Mouse (Mus musculus) cerebellum, adult 2 months (tissue): ENCODE data around the gene Dcst1. TPM values are rescaled to one million over a fixed set of nuclear protein-coding genes. Genes with fewer than 3 reads are reported as not detected.

Experiments
- DNase-seq, 2 experiments: peaks; one replicate each; pipeline ENCODE4 v3.0.0; 2021
- H3K27ac ChIP-seq: fragments of 200-500 bp; 2 replicates; pipeline ENCODE4 v1.5.1; 2012; ENCODE audit warnings: low read length, control low read depth, inconsistent platforms; ENCODE audit not compliant: insufficient read depth
- H3K27me3 ChIP-seq: fragments of 200-500 bp; 2 replicates; pipeline ENCODE4 v1.6.1; 2012; ENCODE audit warnings: inconsistent platforms, mild to moderate bottlenecking, low read length, moderate library complexity; ENCODE audit not compliant: control insufficient read depth, insufficient read depth
- H3K4me1 ChIP-seq: fragments of 200-500 bp; 2 replicates; pipeline ENCODE4 v1.6.1; 2011; ENCODE audit warnings: low read length; ENCODE audit not compliant: control insufficient read depth, insufficient read depth
- H3K4me3 ChIP-seq: fragments of 200-500 bp; replicated peaks from 2 replicates; pipeline ENCODE3; 2011; ENCODE audit warnings: mild to moderate bottlenecking, low read depth, low read length, control low read depth; ENCODE audit not compliant: insufficient read depth
- CTCF ChIP-seq: fragments of 200-500 bp; IDR thresholded peaks from 2 replicates; pipeline ENCODE4 v1.5.1; 2011; ENCODE audit warnings: low read depth, mild to moderate bottlenecking, control low read depth, low read length, moderate library complexity, borderline replicate concordance; ENCODE audit not compliant: insufficient read depth
- POLR2A ChIP-seq: fragments of 200-500 bp; IDR thresholded peaks from 2 replicates; pipeline ENCODE4 v1.6.1; 2011; ENCODE audit warnings: low read length, control low read depth, borderline replicate concordance; ENCODE audit not compliant: insufficient read depth
- WGBS: fragments of 180-500 bp; shearing (Covaris S2); methylation state at CpG from one replicate; pipeline ENCODE4 v1.1.7; 2018; 5-methylcytosine and 5-hydroxymethylcytosine counted together
- polyA plus RNA-seq: library from polyadenylated mRNA; depleted of rRNA; stranded (reverse); fragments of >200 nt; gene quantifications from 2 replicates; pipeline ENCODE4 v1.2.3, GENCODE M21; 2012

Gene Dcst1
- polyA plus RNA-seq, 1 experiment: 0.10 TPM

- H3K27ac ChIP-seq: no peak overlapping the region
- peak overlapping the region; percentile 97 for H3K4me3 ChIP-seq
- peaks cover 1% of the 10 kb centered on the region; the same call in 1 of the 2 replicates for H3K4me1 ChIP-seq
- H3K27me3 ChIP-seq: no peaks in the 10 kb centered on the region
- peak; percentile 74 to 75 for DNase-seq
- TF ChIP-seq CTCF: peak; percentile 83
- TF ChIP-seq POLR2A: no peak
- WGBS: 2% methylated on average over 43 of the region's 44 CpGs
Observed at GRCm38 (mm10) chr3:89395806-89396653, 31.0 kb upstream of the Dcst1 start.

- H3K27ac ChIP-seq: peak overlapping the region; percentile 0; the same call in 1 of the 2 replicates
Observed at GRCm38 (mm10) chr3:89395419-89395805, 30.4 kb upstream of the Dcst1 start.

GRCm38 (mm10) chr3:89394894-89395256 lies 29.8 kb upstream of the Dcst1 start:
- DNase-seq: peak in 1 of 2 experiments; percentile 90
- under 1% methylated on average over 10 of the region's 12 CpGs for WGBS
- Histone ChIP-seq H3K4me1 (peaks cover 8% of the 10 kb centered on the region), H3K27ac (peak overlapping the region; percentile 96), H3K4me3 (peak overlapping the region; percentile 97), H3K27me3 (no peaks in the 10 kb centered on the region)
- peak; percentile 63; the same call in 1 of the 2 replicates for TF ChIP-seq POLR2A
- TF ChIP-seq CTCF: no peak

More at GRCm38 (mm10) chr3:89395419-89395805, 30.4 kb upstream of the Dcst1 start:
- no peaks in the 10 kb centered on the region for H3K27me3 ChIP-seq
- H3K4me3 ChIP-seq: peak overlapping the region; percentile 97
- peak; percentile 30 to 40 for DNase-seq
- WGBS: 7% methylated on average over 10 of the region's 10 CpGs
- TF ChIP-seq CTCF (no peak), POLR2A (no peak)
- H3K4me1 ChIP-seq: peaks cover 5% of the 10 kb centered on the region

GRCm38 (mm10) chr3:89394006-89394893 lies 29.2 kb upstream of the Dcst1 start, which contains the start of gene Zbtb7b:
Gene Zbtb7b, minus strand, starts transcription at chr3:89394776.
- Histone ChIP-seq H3K27me3 (no peaks in the 10 kb centered on the region), H3K27ac (peak within 1 kb of the TSS; percentile 96), H3K4me3 (peak within 1 kb of the TSS; percentile 97), H3K4me1 (peaks cover 9% of the 10 kb centered on the region)
- DNase-seq: peak; percentile 89 to 91
- TF ChIP-seq CTCF: no peak
- peak; percentile 18; the same call in 1 of the 2 replicates for TF ChIP-seq POLR2A
- WGBS: under 1% methylated on average over 40 of the region's 42 CpGs

GRCm38 (mm10) chr3:89393605-89394004 lies 28.6 kb upstream of the Dcst1 start:
- under 1% methylated on average over 15 of the region's 15 CpGs for WGBS
- Histone ChIP-seq H3K4me1 (peaks cover 11% of the 10 kb centered on the region), H3K4me3 (peak overlapping the region; percentile 97), H3K27ac (peak overlapping the region; percentile 96), H3K27me3 (no peaks in the 10 kb centered on the region)
- no peak for TF ChIP-seq CTCF
- TF ChIP-seq POLR2A: peak; percentile 83
- DNase-seq: peak; percentile 99

- peak overlapping the region; percentile 86 for H3K27ac ChIP-seq
Observed at GRCm38 (mm10) chr3:89392871-89393311, 27.8 kb upstream of the Dcst1 start.

More at GRCm38 (mm10) chr3:89392871-89393311, 27.8 kb upstream of the Dcst1 start:
- peak; percentile 58 to 59 for DNase-seq
- Histone ChIP-seq H3K27me3 (no peaks in the 10 kb centered on the region), H3K4me3 (peak overlapping the region; percentile 98), H3K4me1 (peaks cover 17% of the 10 kb centered on the region)
- 0% methylated on average over 23 of the region's 24 CpGs for WGBS
- TF ChIP-seq POLR2A (no peak), CTCF (no peak)
